Mouse (Mus musculus): Measurements from ENCODE around the gene Vmn1r40.

DNA sequence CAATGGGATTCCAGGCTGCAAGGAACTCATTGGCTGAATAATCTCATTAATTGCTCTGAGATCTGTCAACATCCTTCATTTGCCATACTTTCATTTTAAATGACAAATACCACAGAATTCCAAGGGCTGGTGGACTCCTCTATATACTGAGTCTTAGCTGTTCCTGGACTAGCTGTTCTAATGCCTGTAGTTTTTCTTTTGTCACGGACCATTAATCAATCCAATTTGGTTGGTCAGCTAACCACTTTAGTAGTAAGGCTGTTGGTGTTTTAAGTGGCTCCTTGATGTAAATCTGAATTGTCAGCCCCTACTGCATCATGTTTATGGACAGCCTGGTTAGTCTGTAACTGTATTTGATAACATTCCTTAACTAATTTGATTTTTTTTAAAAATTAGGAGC lies 20.2 kb upstream of the Vmn1r40 start:
- TF ChIP-seq POLR2A (IDR thresholded peaks at IDR 0.05; ENCODE audit: insufficient read length, low read depth) (no peak), TCF12 (IDR thresholded peaks at IDR 0.05; ENCODE audit: insufficient read depth, poor library complexity, severe bottlenecking) (no peak), SRF (IDR thresholded peaks at IDR 0.05; ENCODE audit: control insufficient read depth, insufficient read length, low read depth) (no peak)

All from myocyte (in vitro differentiated cells).